Mouse (Mus musculus): ENCODE data around the gene Rabggta.

Gene Rabggta

DNA sequence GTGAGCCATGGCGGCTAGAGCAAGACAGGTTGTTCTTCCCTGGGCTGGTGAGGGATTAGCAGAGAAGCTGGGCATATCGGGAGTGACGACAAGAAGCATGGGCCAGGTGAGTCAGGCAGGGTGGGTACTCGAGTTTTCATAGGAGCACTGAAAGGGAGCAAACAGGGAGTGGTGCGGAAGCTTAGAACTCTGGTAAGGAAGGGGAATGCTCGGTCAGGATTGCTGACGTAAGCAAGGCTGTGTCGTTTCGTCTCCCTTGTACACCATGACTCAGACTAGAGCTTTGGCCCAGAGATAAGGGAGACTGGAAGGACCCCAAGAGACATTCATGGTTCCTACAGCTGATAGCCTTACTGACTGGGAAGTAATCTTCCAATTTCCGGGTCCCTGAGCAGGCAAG is 11.8 kb upstream of the Rabggta start:
- no peak for DNase-seq (ENCODE audit: low spot score in 2 of 2)

DNA sequence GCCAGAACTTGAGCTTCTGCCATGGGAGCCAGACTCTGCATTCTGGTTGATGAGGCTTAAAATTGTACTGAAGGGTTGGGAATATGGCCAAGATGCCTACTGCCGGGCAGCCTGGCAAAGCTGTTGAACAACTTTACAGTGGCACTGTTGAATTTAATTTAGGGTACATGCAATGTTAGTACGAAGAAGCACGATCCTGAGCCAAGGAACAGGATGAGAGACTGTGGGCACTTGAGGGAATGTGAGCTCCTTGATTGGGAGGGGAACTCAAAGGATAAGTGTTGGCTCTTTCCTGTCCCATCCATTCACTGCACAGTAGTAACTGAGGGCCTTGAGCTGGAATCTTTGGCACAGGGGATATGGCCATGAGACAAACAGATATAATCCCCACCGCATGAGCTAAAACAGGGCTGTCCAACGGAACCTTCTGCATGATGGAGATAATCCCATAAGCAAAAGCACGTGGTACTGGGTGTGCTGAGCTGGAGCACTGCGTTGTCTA is 8.5 kb upstream of the Rabggta start:
- no peak for DNase-seq (ENCODE audit: low spot score in 2 of 2)

DNA sequence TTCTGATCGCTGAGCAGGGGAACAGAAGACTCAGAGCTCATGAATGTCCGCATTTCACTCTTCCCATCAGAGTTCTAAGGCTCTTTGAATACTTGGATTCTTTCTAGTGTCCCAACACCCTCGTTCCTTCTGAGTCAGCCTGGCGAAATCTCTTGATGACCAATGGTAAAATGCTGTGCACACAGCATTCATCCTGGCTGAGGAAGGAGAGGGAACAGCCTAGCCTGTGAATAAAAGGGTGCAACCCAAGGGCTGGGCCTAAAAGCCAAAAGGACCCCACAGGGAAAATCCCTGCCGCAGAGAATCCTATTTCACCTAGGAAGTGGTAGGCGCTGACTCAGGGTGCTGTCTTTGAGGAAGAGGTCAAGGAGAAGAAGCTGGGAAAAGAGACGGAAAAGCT is 8.1 kb upstream of the Rabggta start:
- no peak for DNase-seq (ENCODE audit: low spot score in 2 of 2)

DNA sequence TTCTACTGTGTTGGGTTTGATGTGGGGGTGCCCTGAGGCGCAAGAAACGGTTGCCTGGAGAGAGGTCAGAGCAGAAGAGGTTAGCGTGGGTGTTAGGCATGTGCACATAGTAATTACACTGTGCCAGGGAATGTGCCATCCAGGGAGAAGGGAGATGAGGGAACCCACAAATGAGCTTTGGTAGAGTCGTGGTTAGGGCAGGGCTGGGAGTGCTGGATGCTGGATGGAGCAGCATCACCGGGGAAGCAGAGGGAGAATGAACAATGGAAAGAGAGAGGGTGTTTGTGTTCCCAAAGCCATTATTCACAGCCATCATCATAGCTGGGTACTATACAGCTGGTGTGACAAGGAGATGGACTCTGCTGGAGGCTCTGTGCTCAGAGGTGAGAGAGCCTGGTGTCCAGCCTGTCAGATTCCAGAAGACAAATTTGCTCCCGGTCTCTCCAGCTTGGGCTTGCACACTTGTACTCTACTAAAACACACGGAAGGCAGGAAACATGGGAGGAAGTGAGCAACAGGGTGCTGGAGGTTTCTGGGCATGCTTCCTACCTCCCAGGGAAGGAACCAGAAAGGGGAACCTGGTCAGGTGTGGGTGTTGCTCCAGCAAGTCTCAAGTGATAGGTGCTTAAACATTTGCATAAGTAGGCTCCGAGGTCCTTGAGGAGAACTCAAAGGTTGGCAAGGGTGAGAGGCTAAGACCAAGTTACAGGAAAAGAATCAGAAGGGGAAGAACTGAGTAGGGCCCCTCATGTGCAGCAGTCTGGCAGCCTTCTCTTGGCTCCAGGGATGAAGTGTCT is 6.0 kb upstream of the Rabggta start:
- DNase-seq (ENCODE audit: low spot score in 2 of 2): peak in 1 of 2 experiments; percentile 18

DNA sequence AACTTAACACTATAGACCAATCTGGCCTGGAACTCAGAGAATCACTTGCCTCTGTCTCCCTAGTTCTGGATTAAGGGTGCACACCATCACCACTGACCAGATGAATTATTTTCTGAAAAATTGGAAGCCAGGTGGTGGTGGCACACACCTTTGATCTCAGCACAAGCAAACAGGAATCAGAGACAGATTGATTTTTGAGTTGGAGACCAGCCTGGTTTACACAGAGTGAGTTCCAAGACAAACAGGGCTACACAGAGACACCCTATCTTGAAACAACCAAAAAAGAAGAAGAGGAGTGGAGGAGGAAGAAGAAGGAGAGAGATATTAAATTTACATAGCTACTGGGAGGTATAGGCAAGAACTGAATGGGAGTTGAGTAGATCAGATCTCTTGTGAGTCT is 4.2 kb upstream of the Rabggta start:
- DNase-seq (ENCODE audit: low spot score in 2 of 2): no peak

DNA sequence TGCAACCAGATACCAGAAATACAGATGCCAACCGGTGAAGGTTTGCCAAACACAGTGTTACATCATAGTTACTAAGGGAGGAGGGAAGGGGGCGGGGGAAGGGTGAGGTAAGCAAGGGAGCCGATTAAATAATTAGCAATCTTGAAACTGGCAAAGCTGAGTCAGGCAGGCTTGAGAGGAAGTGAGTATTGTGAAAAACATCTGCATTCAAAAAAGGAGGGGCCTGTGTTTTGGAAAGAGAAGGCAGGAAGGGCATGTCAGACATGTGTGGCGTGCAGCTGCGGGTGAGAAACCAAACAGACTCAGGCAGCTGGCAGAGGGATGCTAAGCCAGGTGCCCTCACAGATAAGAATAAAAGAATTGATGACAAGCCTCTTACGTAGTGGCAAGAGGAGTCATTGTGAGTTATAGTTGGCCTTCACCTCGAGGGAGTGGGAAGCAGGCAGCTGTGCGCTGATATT is 2.4 kb upstream of the Rabggta start:
- DNase-seq (ENCODE audit: low spot score in 2 of 2): peak; percentile 80 to 86

DNA sequence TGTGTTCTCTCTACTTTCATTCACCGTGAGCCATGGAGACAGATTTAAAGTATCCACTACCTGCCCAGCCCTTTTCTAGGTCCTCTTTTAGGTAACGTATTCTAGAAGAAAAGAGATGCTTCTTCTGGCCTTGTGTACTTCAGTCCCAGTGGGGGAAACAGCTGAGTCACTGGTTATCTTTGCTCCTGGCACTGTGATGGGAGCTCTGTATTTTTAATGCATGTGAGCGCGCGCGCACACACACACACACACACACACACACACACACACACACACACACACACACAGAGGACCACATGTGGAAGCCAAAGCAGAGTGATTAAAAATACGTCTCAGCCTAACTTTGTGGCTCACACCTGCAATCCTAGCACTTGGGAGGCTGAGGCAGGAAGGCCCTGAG is 1.4 kb upstream of the Rabggta start:
- no peak for DNase-seq (ENCODE audit: low spot score in 2 of 2)

DNA sequence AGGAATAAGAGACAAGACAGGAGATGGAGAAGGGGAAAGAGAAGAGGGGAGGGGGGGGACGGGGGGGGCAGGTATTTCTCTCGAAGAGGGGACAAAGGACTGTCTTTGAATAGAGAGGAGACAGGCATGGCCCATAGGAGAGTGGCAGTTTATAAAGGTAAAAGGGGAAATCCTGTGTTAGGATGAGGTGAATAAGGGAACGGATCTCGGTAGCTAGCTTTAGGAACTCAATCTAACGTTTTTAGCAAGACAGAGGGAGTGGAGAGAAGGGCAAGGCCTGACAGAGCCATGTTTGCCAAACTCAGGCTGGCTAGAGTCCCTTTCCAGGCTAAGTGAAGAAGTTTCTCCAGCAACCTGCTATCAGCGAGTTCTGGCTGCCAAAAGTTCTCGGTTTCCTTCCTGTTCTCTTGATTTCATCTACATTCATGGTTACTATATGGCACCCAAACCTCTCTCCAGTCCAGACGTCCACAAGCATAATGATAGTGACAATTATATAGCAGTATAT is 429 bp upstream of the Rabggta start:
- no peak for DNase-seq (ENCODE audit: low spot score in 2 of 2)

DNA sequence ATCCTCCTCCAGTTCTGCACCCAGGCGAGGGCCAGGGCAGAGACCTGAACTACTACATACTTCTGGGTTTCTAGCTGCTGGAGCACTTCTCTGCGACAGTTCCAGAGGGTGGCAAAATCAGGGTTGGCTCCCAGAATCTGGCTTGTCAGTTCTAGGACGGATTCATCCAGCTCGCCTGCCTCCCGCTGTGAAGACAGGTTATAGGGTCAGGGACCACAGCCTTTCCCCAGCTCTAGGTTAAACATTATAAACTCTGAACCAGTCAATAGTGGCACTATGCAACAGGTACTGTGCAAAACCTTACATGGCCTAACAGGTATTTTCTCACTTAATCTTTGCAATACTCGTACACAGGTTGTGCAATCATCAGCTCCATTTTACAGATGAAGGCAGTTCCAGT is 987 bp downstream of the Rabggta start:
- no peak for DNase-seq (ENCODE audit: low spot score in 2 of 2)

DNA sequence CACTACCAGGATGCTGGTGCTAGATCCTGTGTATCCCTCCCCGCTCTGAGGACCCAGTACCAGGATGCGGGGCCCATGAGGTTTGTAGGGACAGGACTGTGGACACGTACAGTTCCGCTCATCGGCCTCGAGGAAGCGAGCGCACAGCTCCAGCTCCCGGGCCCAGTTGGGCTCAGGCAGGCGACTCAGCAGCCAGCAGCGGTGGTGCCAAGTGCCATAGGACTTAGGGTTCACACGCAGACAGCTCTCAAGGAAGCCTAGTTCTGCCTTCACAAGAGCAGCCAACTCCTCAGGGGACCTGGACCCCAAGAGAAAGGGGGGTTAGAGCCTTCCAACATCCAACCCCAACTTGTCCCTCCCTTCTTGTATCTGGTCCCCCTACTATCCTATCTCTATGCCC is 1.4 kb downstream of the Rabggta start:
- DNase-seq (ENCODE audit: low spot score in 2 of 2): no peak

DNA sequence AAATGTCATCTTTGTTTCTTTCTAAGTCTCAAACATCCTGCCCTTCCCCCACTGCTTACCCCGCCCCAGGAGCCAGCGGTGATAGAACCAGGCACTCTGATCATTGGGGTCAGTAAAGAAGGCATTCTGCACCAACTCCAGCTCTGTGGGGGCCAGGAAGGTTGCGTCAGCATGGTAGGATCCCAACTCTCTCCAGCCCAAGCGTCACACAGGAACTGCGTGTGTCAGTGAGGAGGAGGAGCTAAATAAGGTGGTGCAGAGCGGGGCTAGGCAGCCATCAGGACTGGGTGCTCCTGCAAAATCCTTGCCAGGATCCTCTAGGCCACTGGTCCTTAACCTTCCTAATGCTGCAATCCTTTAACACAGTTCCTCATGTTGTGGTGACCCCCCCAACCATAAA is 2.3 kb downstream of the Rabggta start:
- DNase-seq (ENCODE audit: low spot score in 2 of 2): no peak

DNA sequence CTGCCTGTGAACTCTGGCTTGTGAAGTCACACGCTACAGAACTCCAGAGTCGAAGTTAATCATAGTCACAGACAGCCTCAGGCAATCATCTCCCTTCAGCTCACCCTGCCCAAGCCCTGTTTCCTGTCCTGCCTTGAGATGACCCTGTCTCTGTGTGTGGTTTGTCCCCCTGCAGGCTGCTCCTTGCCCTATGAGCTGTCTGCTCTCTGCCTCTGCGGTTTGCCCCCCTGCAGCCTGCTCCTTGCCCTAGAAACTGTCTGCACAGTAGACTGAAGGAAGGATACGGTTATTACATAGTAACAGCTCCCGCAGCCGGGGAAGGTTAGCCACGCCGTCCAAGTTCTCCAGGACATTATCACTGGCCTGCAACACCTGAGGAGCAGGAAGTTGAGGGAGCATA is 5.2 kb downstream of the Rabggta start:
- DNase-seq (ENCODE audit: low spot score in 2 of 2): no peak

DNA sequence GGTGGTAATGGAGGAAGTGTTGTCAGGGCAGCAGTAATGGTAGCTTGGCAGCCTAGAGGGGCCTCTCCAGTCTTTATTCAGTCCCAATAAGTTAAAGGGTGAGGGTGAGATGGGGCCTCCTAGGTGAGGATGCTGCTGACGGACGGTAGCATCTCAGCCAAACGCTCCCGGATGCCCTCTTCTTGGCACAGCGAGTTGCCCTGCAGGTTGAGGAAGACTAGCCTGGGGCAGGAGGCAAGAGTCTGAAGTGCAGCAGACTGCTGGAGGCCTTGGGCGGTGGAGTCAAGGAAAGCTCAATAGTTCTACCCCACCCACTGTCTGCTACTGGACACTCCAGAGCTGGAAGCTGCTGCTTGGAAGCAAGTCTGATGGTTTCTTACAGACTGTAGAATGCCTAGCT is 5.8 kb downstream of the Rabggta start:
- no peak for DNase-seq (ENCODE audit: low spot score in 2 of 2)

DNA sequence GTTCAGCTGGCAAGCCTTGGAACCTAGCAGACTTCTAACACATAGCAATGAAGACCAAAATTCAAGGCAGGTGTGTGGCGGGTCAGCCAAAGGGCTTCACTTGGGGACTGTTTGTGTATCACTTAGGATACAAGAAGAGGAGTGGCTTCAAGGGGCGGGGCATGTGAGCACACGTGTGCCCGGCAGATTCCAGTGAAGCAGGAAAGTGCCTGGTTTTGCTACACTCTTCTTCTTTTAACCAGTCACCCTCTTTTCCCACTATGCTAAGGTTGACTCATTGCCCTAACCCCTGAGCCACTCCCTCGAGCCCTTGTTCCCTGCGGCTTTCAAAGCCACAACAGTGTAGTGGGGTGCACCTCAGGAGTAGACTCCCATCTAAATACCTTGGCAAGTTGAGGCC is 7.2 kb downstream of the Rabggta start:
- no peak for DNase-seq (ENCODE audit: low spot score in 2 of 2)

DNA sequence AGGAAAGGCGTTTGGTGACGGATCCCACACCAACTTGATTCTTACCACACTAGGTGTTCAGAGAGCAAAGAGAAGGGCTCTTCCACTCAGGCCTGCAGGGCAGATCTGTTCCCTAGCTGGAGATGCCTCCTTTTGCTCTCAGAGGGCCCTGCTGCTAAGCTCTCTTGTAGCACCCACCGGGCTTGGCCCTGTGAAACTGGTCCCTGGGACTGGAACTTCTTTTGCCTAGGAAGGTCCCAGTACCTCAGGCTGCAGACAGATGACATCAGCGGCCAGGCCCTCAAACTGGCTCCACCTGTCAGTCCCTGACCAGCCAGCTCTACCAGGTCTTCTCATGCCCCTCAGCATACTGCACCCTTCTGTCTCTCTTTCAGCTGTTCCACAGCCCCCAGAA is 8.3 kb downstream of the Rabggta start, which contains the start of gene Tgm1:
Gene Tgm1 (minus strand): TSS at position 198 of the 394 bp plus-strand sequence.
- no peak for DNase-seq (ENCODE audit: low spot score in 2 of 2)

DNA sequence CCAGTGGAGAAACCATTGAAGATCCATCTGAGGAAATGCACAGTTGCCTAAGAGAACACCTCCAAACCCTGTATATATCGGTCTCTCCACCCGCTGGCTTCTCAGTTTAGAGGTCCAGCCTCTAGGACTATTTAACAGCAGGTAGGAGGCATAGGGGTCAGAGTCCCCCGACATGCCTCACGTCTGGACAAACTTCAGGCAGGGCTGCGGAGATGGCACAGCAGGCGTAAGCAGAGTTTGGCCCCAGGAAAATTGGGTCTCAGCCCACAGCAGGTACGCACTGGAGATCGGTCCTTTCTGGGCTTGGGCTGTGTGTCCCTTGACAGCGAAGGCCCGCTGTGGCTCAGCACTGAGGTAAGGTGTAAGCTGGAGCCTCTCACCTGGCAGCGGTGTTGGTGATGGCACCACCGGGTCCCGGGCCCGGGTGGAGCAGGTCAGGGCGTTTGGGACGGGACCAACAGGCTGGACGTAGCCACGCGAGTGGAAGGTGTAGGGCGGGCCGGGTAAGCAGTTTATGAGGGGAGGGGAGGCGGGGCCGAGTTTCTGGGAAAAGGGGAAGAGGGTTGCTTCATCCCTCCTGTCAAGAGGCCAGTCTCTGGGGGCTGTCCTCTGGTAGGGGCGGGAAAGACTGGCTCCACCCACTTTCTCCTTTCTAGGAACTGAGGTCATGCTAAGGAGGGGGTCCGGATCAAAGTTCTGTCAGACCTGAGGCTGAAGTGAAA is 8.9 kb downstream of the Rabggta start:
- peak in 1 of 2 experiments; percentile 34 for DNase-seq (ENCODE audit: low spot score in 2 of 2)

DNA sequence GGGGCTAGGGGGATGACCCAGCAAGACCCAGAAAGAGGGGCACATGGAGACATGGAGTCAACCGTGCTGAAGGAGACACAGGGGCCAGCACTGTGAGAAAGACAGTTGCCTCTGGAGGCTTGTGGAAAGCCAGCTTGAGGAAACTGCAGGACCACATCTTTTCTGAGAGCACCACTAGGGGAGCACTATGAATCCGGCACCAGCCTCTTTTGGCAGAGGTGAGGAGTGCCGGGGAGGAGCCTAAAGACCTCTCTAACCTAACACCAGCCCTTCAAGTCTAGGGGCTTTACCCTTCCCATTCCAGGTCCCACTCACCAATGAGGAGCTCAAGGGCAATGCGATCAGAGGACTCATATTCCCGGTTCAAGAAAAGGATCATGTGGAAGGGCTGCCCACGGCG is 10.3 kb downstream of the Rabggta start:
- no peak for DNase-seq (ENCODE audit: low spot score in 2 of 2)

DNA sequence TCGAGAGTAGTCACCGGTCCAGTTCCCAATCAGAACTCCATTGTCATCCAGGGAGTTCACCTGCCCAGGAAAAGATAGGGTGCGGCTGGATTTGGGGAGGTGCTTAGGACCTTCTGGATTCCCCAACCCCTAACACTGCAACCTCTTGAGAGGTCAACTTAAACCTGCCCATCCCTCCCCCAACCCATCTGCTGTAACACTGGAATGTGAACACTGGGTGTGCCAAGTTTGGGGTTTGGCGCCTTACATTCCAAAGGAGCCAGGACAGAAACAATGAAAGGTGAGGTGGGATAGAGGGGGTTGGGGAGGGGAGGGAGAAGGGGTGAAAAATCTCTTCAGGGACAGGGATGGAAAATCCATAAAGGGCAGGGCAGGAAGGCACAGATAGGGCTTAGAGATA is 12.6 kb downstream of the Rabggta start:
- DNase-seq (ENCODE audit: low spot score in 2 of 2): no peak

DNA sequence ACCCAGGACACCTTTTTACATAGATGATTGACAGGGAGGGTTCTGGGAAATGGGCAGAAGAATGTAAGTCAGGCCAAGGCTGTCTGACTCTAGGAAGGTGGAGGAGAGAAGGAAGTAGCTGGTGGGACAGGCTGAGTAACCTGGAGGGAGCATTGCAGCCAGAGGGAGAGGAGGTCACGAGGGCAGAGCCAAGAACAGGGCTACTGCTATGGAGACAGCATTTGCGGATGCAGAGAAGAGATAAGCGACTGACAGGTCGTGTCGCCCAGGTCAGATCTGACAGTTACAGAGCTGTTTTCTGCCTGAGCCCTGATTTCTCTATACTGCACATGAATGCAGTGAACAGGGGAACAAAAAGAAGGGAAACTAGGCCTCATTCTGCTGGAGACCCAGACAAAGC is 14.7 kb downstream of the Rabggta start:
- no peak for DNase-seq (ENCODE audit: low spot score in 2 of 2)

DNA sequence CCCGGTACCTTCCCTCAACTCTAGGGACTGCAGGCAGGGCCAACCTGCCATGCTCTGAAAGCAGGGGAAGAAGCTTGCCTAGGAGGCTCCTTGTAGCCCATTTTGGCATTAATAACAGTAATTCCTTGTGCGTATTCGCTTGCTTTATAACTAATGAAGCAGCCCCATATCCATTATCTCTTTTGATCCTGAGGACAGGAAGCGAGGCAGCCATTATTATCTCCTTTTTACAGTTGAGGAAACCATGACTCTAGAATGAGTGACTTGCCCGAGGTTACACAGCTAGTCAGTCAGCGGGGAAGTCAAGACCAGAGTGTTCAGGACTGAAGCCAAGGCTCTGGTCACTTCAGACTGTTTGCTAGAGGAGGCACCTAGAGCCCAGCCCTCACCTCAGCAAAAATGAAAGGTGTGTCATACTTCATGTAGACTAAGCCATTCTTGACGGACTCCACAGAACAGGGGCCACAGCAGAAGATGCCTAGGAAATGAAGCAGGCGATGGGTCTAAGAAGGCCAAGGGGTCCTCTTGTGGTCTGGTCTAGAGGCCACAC is 15.9 kb downstream of the Rabggta start:
- DNase-seq (ENCODE audit: low spot score in 2 of 2): no peak

DNA sequence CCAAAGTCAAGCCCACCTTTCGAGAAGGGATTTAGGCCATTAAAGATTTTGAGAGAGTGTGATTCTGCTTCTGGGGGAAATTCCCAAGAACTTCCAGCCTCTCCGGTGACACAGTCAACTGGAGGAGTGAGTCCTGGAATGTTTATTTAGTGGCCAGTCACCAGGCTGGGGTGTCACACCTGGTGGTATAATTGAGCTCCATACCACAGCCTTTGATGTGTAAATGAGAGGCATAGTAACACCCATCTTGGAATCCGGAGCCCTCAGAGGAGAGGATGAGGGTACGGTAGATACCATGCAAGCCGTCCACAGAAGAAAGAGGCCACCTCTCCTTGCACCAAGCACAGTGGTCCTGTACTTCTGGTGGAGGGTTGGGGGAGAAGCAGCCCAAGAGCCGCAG is 19.3 kb downstream of the Rabggta start:
- no peak for DNase-seq (ENCODE audit: low spot score in 2 of 2)

DNA sequence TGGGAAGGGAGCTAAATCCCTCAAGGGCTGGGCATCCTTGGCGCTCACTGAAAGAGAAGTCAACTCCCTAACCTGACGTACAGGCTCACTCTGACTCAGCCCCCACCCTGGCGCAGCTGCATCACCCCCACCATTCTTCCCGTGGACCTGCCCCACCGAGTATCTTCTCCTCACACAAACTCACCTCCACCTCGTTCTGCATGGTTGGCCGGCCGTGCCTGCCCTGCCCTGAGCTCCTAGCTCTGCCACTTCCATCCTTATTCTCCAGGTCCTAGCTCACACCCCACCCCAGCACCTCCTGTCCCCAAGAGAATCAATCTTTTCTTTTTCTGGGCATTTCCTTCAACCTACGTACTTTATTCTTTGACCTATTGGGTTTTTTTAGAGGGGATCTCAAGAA is 20.9 kb downstream of the Rabggta start:
- no peak for DNase-seq (ENCODE audit: low spot score in 2 of 2)

DNA sequence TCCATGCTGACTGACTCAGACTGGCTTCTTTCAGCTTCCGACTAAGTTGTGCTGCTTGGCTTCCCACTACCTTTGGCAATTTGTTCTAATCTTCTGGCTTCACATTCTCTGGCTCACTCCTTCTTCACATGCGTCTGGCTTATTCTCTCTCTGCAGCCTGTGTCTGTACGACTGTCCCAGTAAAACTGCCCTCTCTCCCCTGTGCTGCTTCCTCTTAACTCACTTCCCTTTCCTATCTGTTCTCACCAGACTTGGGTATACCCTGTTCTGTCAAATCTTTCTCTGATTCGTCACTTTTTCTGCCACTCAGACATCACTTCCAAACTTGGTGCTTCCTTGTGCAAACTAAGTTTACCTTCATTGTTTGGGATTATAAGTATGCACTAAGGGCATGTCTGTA is 24.8 kb downstream of the Rabggta start:
- peak; percentile 22 to 23 for DNase-seq (ENCODE audit: low spot score in 2 of 2)
